Mouse (Mus musculus) T-helper 17 cell (primary cell): ENCODE results near the gene Rfx4.

ENCODE experiments used
- in situ Hi-C, 2 experiments: fragments of 300-600 bp; cut with MboI, MseI; formaldehyde crosslinking; loops; 1 replicate in 1 of 2; 2 replicates in 1 of 2; pipeline ENCODE4 v1.15.1; 2025; ENCODE audit warnings: high pct_unique_total_duplicates in 2 of 2

Gene Rfx4

DNA sequence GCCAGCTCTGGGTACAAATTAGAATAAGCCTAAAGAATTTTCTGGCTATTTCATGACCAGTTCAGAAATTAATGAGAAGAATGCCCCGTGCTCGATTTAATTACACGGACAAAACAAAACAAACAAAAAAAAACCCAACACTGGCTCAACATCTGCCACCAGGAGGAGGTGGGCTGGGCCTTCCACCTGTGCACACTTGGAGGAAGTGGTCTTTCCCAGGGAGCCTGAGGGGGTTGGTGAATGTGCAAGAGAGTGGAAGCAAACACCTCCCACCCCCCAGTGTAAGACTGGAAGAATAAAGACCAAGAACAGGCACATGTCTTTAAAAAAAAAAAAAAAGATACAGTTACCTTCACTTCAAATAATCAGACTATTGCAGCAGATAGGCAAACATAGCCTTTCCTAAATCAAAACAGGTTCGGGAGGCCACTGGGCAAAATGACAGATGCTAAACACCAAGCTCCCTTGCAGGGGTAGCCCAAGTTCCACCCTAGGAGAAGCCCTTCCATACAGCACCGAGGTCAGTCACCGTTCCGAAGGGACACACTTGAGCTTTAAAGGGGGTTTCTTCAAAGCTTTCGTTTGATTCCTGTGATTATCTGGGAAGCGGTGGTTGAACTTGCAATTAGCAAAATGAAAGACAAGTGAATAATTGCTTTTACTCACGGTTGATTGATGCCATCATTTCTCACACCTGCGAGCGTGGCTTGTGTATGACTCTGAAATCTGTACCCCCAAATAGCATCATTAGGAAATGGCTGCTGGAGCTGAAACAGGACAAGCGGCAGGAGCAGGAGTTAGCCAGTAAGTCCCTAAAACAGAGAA, 103.9 kb downstream of the Rfx4 start:
- in situ Hi-C loops = no loop called here

- in situ Hi-C loops = no loop called here
These were observed 107.6 kb downstream of the Rfx4 start for GRCm38 (mm10) chr10:84863488-84863887.

DNA sequence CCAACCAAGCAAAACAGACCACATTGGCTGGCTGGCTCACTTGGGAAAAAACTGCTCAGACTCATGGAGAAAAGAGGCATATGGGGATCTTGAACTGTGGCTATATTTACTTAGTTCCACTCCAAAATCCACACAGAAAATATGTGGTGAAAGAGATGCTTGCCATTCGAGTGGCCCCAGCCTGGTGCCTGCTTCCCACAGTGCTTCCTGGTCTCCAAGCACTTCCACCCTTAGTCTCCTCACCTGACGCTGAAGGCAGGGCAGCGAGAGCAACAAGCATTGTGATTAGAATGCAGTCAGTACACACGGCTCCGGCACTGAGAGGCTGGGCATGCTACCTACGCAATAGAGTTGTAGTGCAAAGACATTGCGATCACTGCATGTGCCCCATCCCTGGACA, 111.7 kb downstream of the Rfx4 start:
- in situ Hi-C loops = no loop called here

GRCm38 (mm10) chr10:84871285-84871684, 115.4 kb downstream of the Rfx4 start:
- in situ Hi-C loops = no loop called here

DNA sequence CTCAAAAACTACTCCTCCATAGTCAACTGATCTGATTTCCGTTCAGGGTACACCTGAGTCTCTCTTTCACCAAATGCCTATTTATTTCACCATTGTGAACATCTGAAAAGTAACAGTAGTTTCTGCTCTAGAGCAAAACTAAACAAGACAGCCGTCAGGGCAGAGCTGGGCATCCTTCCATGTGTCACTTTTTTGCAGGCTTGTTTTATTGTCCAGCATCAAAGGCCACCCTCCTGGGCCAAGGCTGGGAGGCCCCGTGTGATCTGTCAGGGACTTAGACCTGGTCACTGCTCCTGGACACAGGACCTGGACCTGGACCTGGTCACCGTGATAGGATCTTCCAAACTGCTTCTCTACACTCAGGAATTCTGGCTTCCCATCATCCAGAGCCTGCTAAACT, 116.1 kb downstream of the Rfx4 start:
- in situ Hi-C loops = no loop called here

- in situ Hi-C loops = no loop called here
These were observed 124.1 kb downstream of the Rfx4 start for GRCm38 (mm10) chr10:84879823-84880571.

GRCm38 (mm10) chr10:84882528-84882927, 126.7 kb downstream of the Rfx4 start:
- in situ Hi-C loops = no loop called here

- in situ Hi-C loops = no loop called here
These were observed 129.6 kb downstream of the Rfx4 start for GRCm38 (mm10) chr10:84885341-84885884.

DNA sequence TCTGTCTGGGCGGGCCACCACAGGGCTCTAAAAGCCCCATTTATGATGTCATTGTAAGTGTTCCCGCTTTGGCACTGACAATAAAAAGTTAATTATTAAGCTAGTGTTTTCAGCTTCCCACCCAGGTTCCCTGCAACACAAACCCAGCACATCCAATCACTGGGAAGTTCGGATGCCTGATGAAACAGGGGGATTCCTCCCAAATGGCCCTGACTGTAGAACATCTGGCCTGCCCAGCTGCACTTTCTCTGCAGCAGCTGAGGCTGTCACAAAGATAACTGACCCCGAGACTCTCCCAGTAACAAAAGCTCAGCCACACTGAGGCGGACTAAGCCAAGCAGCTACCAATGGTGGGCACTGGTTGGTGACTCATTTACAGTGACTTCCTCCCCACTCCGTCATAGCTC, 130.4 kb downstream of the Rfx4 start:
- in situ Hi-C loops = no loop called here

- in situ Hi-C loops = no loop called here
These were observed 130.9 kb downstream of the Rfx4 start for GRCm38 (mm10) chr10:84886785-84887184.

DNA sequence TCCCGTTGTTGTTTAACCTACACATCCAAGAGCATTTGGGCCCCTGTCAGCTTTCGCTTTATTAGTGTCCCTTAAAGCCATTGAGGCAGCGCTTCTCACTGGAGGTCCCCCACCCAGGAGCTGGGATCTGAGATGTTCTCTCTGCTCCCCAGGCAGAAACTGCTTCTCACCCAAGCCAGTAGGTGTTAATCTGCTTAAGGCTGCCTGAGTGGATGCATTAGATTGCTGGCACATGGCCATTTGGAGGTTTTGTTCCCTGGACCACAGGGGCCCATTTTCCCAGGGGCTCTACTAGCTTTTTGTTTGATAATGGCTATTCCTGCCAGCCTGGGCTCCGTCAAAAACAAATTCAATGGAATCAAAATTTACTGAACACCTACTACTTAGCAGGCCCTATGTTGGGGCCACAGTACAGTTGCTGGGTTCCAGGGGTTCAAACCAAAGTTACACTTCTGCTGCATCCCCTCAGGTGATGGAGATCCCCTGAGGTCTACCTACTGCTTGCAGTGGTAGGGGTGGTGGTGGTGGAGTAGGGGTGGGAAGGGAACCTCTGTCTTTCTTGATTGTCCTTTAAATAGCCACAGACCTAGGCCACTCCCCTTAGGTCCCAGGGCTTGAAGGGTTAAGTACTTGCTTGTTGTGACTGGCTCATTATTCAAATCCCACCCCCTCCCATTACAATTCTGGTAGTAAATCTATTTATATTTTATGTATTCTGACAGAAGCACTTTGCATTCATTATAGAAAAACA, 133.4 kb downstream of the Rfx4 start:
- in situ Hi-C loops = no loop called here

- in situ Hi-C loops = no loop called here
These were observed 140.0 kb downstream of the Rfx4 start for GRCm38 (mm10) chr10:84895810-84896358.

DNA sequence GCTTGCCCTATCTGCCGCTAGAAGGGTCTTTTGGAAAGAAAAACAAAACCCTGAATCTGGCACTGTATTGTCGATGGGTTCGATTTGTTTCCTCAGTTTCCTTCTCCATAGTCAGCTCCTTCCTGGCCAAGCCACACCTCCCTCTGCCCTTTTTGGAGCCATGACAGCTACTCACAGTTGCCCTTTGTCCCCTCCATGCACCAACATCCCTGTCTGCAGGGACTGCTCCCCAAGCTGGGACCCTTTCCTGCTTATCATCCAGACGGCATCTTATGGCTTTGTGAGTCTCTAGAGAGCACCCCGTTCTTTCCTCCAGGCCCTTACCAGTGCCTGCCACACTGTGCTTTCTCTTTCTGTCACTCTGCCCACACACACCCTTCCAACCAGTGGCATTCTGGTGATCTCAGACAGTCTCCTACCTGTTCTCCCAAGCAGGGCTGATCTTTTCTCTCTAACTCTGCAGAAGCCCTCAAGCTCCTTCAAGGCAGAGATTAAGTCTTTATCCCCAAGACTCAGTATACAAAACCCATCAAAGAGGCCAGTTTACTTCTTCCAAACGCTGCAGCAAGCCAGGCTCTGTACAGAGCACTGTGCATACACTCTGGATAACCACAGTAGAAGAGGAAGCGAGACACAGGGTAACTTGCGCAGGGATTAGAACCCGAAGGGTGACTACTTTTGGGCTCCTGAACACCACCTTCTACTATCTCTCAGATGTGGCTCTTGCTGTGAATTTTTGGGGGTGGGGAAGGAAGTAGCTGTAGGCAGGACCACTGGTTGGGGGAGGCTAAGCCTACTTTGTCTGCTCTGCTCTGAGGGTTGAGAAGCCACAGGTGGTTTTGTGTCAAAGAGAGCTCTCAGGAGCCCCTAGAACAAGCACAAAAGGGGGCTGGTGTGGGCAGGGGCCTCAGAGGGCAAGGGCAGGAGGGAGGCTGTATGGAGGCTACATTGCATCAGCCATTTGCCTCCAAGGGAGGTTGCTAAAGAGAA, 141.4 kb downstream of the Rfx4 start:
- in situ Hi-C loops = no loop called here

DNA sequence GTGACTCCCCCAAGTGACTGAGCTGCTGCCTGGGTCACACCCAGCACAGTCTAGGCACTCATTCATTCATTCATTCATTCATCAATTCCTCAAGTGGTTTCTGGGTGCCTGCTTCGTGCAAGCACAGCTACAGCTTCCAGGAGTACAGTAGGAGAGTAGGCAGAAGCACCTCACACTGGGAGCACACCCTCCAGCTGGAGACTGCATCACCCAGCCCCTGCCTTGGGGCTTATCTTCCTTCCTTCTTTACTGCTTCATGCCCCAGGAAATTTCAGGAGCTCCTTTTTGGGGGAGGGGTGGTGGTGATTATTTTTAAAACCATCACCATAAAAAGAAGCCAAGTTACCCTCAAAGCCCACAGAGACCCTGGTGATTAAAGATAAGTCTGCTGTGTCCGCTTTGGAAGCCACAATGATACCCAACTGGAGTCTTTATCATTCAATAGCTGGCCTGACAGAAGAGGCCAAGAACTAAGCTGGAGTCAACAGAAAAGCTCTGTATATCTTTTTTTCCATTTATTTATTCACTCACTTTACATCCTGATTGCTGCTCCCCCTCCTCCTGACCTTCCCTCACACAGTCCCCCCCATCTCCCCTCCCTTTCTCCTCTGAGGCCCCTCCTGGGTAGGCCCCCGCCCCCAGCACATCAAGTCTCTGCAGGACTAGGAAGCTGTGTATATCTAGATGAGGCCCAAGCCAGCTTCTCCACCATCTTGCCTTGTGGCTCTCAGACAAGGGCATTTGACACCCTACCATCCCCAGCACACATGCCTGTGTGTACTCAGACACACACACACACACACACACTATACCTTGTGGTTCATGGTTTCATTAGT, 142.5 kb downstream of the Rfx4 start:
- in situ Hi-C loops = no loop called here

DNA sequence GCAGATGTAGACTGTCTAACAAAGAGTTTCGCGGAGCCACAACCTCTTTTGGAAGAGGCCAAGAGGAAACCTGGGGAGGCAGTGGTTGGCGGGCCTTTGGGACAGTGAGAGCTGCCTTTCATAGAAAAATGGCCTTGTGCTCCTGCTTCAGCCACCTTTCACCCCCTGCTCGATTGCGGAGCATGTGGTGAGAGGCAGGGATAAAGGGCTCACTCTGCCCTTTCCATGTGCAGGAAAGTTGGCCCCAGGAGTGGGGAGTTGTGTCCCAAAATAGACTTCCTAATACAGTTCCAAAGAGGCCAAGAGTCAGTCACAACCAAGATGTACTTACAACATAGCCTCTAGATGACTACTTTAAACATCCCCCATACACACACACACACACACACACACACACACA, 145.8 kb downstream of the Rfx4 start:
- in situ Hi-C loops = no loop called here

DNA sequence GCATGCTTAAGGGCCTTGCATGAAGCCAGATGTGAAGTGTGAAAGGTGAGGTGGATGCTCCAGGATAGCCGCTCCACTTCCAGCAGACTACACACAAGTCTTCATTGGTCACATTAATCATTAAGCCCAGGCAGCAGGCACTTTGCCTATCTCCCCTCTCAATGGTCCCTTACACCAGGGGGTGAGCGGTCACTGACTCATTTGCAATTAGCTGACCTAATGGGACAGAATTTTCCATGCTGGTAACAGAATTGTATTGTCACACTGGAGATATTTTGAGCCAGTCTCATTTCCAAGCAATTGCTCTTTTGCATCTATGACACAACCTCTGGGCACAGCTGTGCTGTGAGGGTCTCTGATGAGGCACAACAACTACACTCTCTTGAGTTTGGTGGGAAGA, 146.4 kb downstream of the Rfx4 start:
- in situ Hi-C loops = no loop called here

- in situ Hi-C loops = no loop called here
These were observed 147.4 kb downstream of the Rfx4 start for GRCm38 (mm10) chr10:84903307-84903706.

DNA sequence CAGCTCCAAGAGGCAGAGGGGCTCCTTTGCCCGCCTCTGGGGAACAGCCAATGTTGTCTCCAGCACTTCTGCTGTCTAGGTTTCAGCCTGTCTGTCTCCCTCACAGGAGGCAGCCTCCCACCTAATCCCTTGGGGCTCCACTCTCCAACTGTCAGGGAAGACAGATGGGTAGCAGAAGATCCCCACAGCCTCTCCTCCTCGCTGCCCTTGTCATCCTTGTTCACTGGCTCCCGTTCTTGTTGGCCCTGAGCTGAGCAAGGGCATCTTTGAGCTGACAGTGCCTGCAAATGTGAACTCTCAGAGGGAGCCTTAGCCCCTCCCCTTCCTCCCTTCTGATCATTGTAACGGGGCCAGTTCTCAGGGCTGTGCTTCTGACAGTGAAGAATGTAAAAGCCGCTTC, 147.9 kb downstream of the Rfx4 start:
- in situ Hi-C loops = no loop called here

GRCm38 (mm10) chr10:84906895-84907294, 151.0 kb downstream of the Rfx4 start:
- in situ Hi-C loops = no loop called here

GRCm38 (mm10) chr10:84908006-84908405, 152.1 kb downstream of the Rfx4 start:
- in situ Hi-C loops = no loop called here
